In genomic region chr7:30421890-30422435, GRCm38 (mm10) we compare ENCODE assay signal across 8 mouse cellular contexts. TPM values are rescaled to one million over a fixed set of nuclear protein-coding genes. Genes with fewer than 3 reads are reported as not detected.
DNase-seq lines count a peak whose midpoint lies in the region; ATAC-seq and TF ChIP-seq lines count a peak whose summit lies in the region.

No protein-coding gene starts in this region.

- peak overlapping the region; percentile 99 for H3K4me2 ChIP-seq in forebrain, embryonic 14.5 days (ENCODE audit: low read length)
- H3K4me2 ChIP-seq in liver, postnatal 0 days (ENCODE audit: low read depth, low read length) = peak overlapping the region; percentile 90
- H3K4me2 ChIP-seq in neural tube, embryonic 13.5 days = peak overlapping the region; percentile 96

- WGBS in forebrain, embryonic 14.5 days = under 1% methylated on average over 43 of the region's 45 CpGs
- under 1% methylated on average over 45 of the region's 45 CpGs for WGBS in liver, postnatal 0 days (ENCODE audit: insufficient replicate concordance)
- under 1% methylated on average over 45 of the region's 45 CpGs for WGBS in neural tube, embryonic 13.5 days

- H3K27ac ChIP-seq in ES-E14 (ENCODE audit: insufficient read depth, low read depth, low read length, poor library complexity, severe bottlenecking) = peak overlapping the region; percentile 11; the same call in 1 of the 2 replicates
- H3K27ac ChIP-seq in forebrain, embryonic 14.5 days (ENCODE audit: low read depth, low read length) = no peak overlapping the region; the same call in 1 of the 2 replicates
- peak overlapping the region; percentile 91 for H3K27ac ChIP-seq in liver, postnatal 0 days (ENCODE audit: low read depth)
- H3K27ac ChIP-seq in neural tube, embryonic 13.5 days (replicated peaks) = peak overlapping the region; percentile 46

- peak overlapping the region; percentile 79 to 86 for H3K4me3 ChIP-seq in ES-E14 (ENCODE audit: insufficient read depth in 1 of 2, low read depth in 1 of 2, low read length in 2 of 2, poor library complexity in 1 of 2, severe bottlenecking in 1 of 2)
- H3K4me3 ChIP-seq in forebrain, embryonic 14.5 days (ENCODE audit: low read depth, low read length) = peak overlapping the region; percentile 56
- H3K4me3 ChIP-seq in liver, postnatal 0 days (ENCODE audit: low read depth, low read length) = peak overlapping the region; percentile 65
- H3K4me3 ChIP-seq in neural tube, embryonic 13.5 days = peak overlapping the region; percentile 61

- intact Hi-C loops in heart, postnatal 25 days (cut with DNase I) = no loop called here

- in situ Hi-C loops in ES-E14 (cut with MboI; ENCODE audit: low sequenced_read_pairs in 2 of 2, unreplicated experiment in 2 of 2) = no loop called here

- no peak for TF ChIP-seq CTCF in liver, postnatal 0 days (IDR thresholded peaks at IDR 0.05; ENCODE audit: low read depth)

- TF ChIP-seq EP300 in liver, postnatal 0 days (IDR thresholded peaks at IDR 0.05; ENCODE audit: low read depth) = 0 out of 2 replicates have a peak, but pooled peaks have one; percentile 16

- peak; percentile 93 for ATAC-seq in forebrain, embryonic 14.5 days
- peak; percentile 55 for ATAC-seq in liver, postnatal 0 days
- ATAC-seq in neural tube, embryonic 13.5 days (ENCODE audit: low read depth) = peak; percentile 94

- peak overlapping the region; percentile 74 for H3K9ac ChIP-seq in ES-E14 (ENCODE audit: insufficient read depth, low read depth, low read length, poor library complexity, severe bottlenecking)
- H3K9ac ChIP-seq in forebrain, embryonic 14.5 days (ENCODE audit: low read length) = peak overlapping the region; percentile 73
- H3K9ac ChIP-seq in liver, postnatal 0 days (replicated peaks) = peak overlapping the region; percentile 59
- peak overlapping the region; percentile 76 for H3K9ac ChIP-seq in neural tube, embryonic 13.5 days

- H3K36me3 ChIP-seq in ES-E14 (ENCODE audit: control insufficient read depth, insufficient read depth, low read length, poor library complexity, severe bottlenecking) = peaks cover 27% of the 10 kb centered on the region
- H3K36me3 ChIP-seq in forebrain, embryonic 14.5 days (ENCODE audit: control insufficient read depth, insufficient read depth, low read length) = peaks cover 11% of the 10 kb centered on the region; the same call in 1 of the 2 replicates
- H3K36me3 ChIP-seq in liver, postnatal 0 days (replicated peaks; ENCODE audit: insufficient read depth, low read length) = peaks cover 20% of the 10 kb centered on the region
- peaks cover 15% of the 10 kb centered on the region for H3K36me3 ChIP-seq in neural tube, embryonic 13.5 days

- H3K27me3 ChIP-seq in forebrain, embryonic 14.5 days (replicated peaks; ENCODE audit: control insufficient read depth, insufficient read depth, low read length) = no peaks in the 10 kb centered on the region
- H3K27me3 ChIP-seq in liver, postnatal 0 days (ENCODE audit: insufficient read depth, low read length) = no peaks in the 10 kb centered on the region
- peaks cover 12% of the 10 kb centered on the region; the same call in 1 of the 2 replicates for H3K27me3 ChIP-seq in neural tube, embryonic 13.5 days

- H3K4me1 ChIP-seq in ES-E14 (ENCODE audit: control insufficient read depth in 2 of 2, insufficient read depth in 2 of 2, low read length in 2 of 2, poor library complexity in 1 of 2) = peaks cover 0 to 4% of the 10 kb centered on the region in 2 experiments; a peak in 1 of 4 replicates
- H3K4me1 ChIP-seq in forebrain, embryonic 14.5 days (ENCODE audit: control insufficient read depth, insufficient read depth, low read length) = 0 out of 2 replicates have a peak, but pooled peaks cover 7% of the 10 kb centered on the region
- H3K4me1 ChIP-seq in liver, postnatal 0 days (ENCODE audit: insufficient read depth) = peaks cover 23% of the 10 kb centered on the region
- peaks cover 26% of the 10 kb centered on the region for H3K4me1 ChIP-seq in neural tube, embryonic 13.5 days (replicated peaks)

- H3K9me3 ChIP-seq in ES-E14 (ENCODE audit: control insufficient read depth, insufficient read depth, low read depth, low read length) = no peaks in the 10 kb centered on the region
- no peaks in the 10 kb centered on the region for H3K9me3 ChIP-seq in forebrain, embryonic 14.5 days (replicated peaks; ENCODE audit: control insufficient read depth, low read length)
- H3K9me3 ChIP-seq in liver, postnatal 0 days (ENCODE audit: low read length) = no peaks in the 10 kb centered on the region
- H3K9me3 ChIP-seq in neural tube, embryonic 13.5 days = no peaks in the 10 kb centered on the region

- DNase-seq in ES-E14 (ENCODE audit: low read depth, low spot score) = peak; percentile 86
- DNase-seq in cerebellum, adult 11 months = peak; percentile 92
- peak; percentile 97 for DNase-seq in forebrain, embryonic 14.5 days (ENCODE audit: low spot score)
- DNase-seq in heart, postnatal 25 days (ENCODE audit: low spot score) = peak; percentile 60
- DNase-seq in layer of hippocampus, adult 11-12 months (ENCODE audit: low spot score) = peak; percentile 93
- DNase-seq in liver, postnatal 0 days = peak; percentile 87
- peak; percentile 89 for DNase-seq in telencephalon, adult 2 months (ENCODE audit: low read depth, low spot score)

TF ChIP-seq in ES-E14, 5 proteins besides CTCF, POLR2A, EP300 and RAD21:
- TF ChIP-seq MAFK (IDR thresholded peaks at IDR 0.05; ENCODE audit: insufficient read depth, low read depth, low read length) (no peak), ZC3H11A (IDR thresholded peaks at IDR 0.05; ENCODE audit: borderline replicate concordance, low read depth, low read length) (no peak), ZNF384 (IDR thresholded peaks at IDR 0.05; ENCODE audit: low read depth, low read length) (no peak), HCFC1 (IDR thresholded peaks at IDR 0.05; ENCODE audit: borderline replicate concordance, insufficient read depth, low read length) (no peak), CHD2 (IDR thresholded peaks at IDR 0.05; ENCODE audit: low read depth, low read length) (no peak)

RNA-seq across cellular contexts. Expression of gene Nfkbid, which starts 0.4 kb away (rescaled TPM):
- 4.2 and 8.2 TPM in 2 replicates for total RNA-seq in ES-E14 (2012; rRNA removed)
- polyA plus RNA-seq in forebrain, embryonic 14.5 days (2014; fragmentation: Nextera tagmentation; extraction: Ambion mirVana) = 1.2 and 1.4 TPM in 2 replicates
- total RNA-seq in heart, postnatal 25 days (2021) = under 1 TPM; 0.20 to 0.47 TPM
- 1.7 and 2.3 TPM in 2 replicates for polyA plus RNA-seq in liver, postnatal 0 days (2015; fragmentation: Nextera tagmentation; extraction: Ambion mirVana)
- 1.9 and 2.8 TPM in 2 replicates for polyA plus RNA-seq in neural tube, embryonic 13.5 days (2015; fragmentation: Nextera tagmentation; extraction: Ambion mirVana)

RNA-seq across cellular contexts. Expression of gene Hcst, which starts 2.3 kb away (rescaled TPM):
- total RNA-seq in ES-E14 (2012; rRNA removed) = not detected in 2 replicates
- 0.61 TPM in 1 of 2 replicates, not detected in the other for polyA plus RNA-seq in forebrain, embryonic 14.5 days (2014; fragmentation: Nextera tagmentation; extraction: Ambion mirVana)
- total RNA-seq in heart, postnatal 25 days (2021) = not detected
- polyA plus RNA-seq in liver, postnatal 0 days (2015; fragmentation: Nextera tagmentation; extraction: Ambion mirVana) = 17.4 and 17.6 TPM in 2 replicates
- 1.0 TPM in 1 of 2 replicates, not detected in the other for polyA plus RNA-seq in neural tube, embryonic 13.5 days (2015; fragmentation: Nextera tagmentation; extraction: Ambion mirVana)

RNA-seq across cellular contexts. Expression of gene Tyrobp, which starts 8.4 kb away (rescaled TPM):
- not detected in 2 replicates for total RNA-seq in ES-E14 (2012; rRNA removed)
- polyA plus RNA-seq in forebrain, embryonic 14.5 days (2014; fragmentation: Nextera tagmentation; extraction: Ambion mirVana) = 31.1 and 31.3 TPM in 2 replicates
- total RNA-seq in heart, postnatal 25 days (2021) = 10 to 100 TPM; 17.7 to 18.4 TPM
- polyA plus RNA-seq in liver, postnatal 0 days (2015; fragmentation: Nextera tagmentation; extraction: Ambion mirVana) = 221 and 231 TPM in 2 replicates
- 35.3 and 40.8 TPM in 2 replicates for polyA plus RNA-seq in neural tube, embryonic 13.5 days (2015; fragmentation: Nextera tagmentation; extraction: Ambion mirVana)

RNA-seq across cellular contexts. Expression of gene Aplp1, which starts 23.4 kb away (rescaled TPM):
- total RNA-seq in ES-E14 (2012; rRNA removed) = 36.9 and 63.7 TPM in 2 replicates
- 467 and 579 TPM in 2 replicates for polyA plus RNA-seq in forebrain, embryonic 14.5 days (2014; fragmentation: Nextera tagmentation; extraction: Ambion mirVana)
- total RNA-seq in heart, postnatal 25 days (2021) = 1 to 10 TPM; 3.5 TPM
- 1.2 and 1.6 TPM in 2 replicates for polyA plus RNA-seq in liver, postnatal 0 days (2015; fragmentation: Nextera tagmentation; extraction: Ambion mirVana)
- polyA plus RNA-seq in neural tube, embryonic 13.5 days (2015; fragmentation: Nextera tagmentation; extraction: Ambion mirVana) = 528 and 571 TPM in 2 replicates

RNA-seq across cellular contexts. Expression of gene Kirrel2, which starts 35.5 kb away (rescaled TPM):
- total RNA-seq in ES-E14 (2012; rRNA removed) = 10.7 and 29.8 TPM in 2 replicates
- polyA plus RNA-seq in forebrain, embryonic 14.5 days (2014; fragmentation: Nextera tagmentation; extraction: Ambion mirVana) = 0.65 and 0.79 TPM in 2 replicates
- total RNA-seq in heart, postnatal 25 days (2021) = not detected
- polyA plus RNA-seq in liver, postnatal 0 days (2015; fragmentation: Nextera tagmentation; extraction: Ambion mirVana) = 0.05 TPM in 1 of 2 replicates, not detected in the other
- polyA plus RNA-seq in neural tube, embryonic 13.5 days (2015; fragmentation: Nextera tagmentation; extraction: Ambion mirVana) = 3.3 and 3.9 TPM in 2 replicates
